Mouse (Mus musculus) testis, adult 2 months (tissue): ENCODE data around the gene Golga4.

Source experiments
- CTCF ChIP-seq: fragments of 200-500 bp; IDR thresholded peaks from 2 replicates; pipeline ENCODE4 v1.5.1; 2012; ENCODE audit warnings: low read depth, mild to moderate bottlenecking, inconsistent platforms, low read length, moderate library complexity; ENCODE audit not compliant: control insufficient read depth, insufficient read depth, insufficient replicate concordance
- POLR2A ChIP-seq: fragments of 200-500 bp; IDR thresholded peaks from 2 replicates; pipeline ENCODE4 v1.6.1; 2012; ENCODE audit warnings: low read depth, mild to moderate bottlenecking, inconsistent platforms, low read length, moderate library complexity; ENCODE audit not compliant: control insufficient read depth

GRCm38 (mm10) chr9:118606817-118607371 is 100.8 kb downstream of the Golga4 start:
- TF ChIP-seq POLR2A (no peak), CTCF (no peak)
